ENCODE assay signal across 36 mouse cellular contexts in genomic region chr12:13825899-13826298, GRCm38 (mm10).
"Had no signal": no experiment of that assay in that cellular context is flagged by ENCODE, and none has a peak within 500 bp of the region (broad histone marks: within the 10 kb centered on the region; RNA-seq: fewer than 3 reads in every experiment).

No protein-coding gene starts in this region.

- H3K27me3 ChIP-seq: heart, embryonic 12.5 days; heart, embryonic 13.5 days; heart, embryonic 15.5 days; hindbrain, embryonic 12.5 days; hindbrain, embryonic 13.5 days; hindbrain, embryonic 15.5 days; intestine, embryonic 15.5 days; kidney, embryonic 15.5 days had no signal

- ATAC-seq: hindbrain, embryonic 16.5 days; hindbrain, postnatal 0 days; inflammation-experienced regulatory T-cells, adult 6 months; intestine, embryonic 15.5 days; intestine, embryonic 16.5 days; intestine, postnatal 0 days had no signal

- H3K9ac ChIP-seq: heart, embryonic 12.5 days; heart, embryonic 13.5 days; heart, embryonic 15.5 days; hindbrain, embryonic 12.5 days; hindbrain, embryonic 13.5 days; hindbrain, embryonic 14.5 days; hindbrain, embryonic 15.5 days; intestine, embryonic 15.5 days; kidney, embryonic 15.5 days had no signal

- H3K36me3 ChIP-seq: heart, embryonic 10.5 days; heart, embryonic 12.5 days; heart, embryonic 13.5 days; heart, embryonic 15.5 days; hindbrain, embryonic 10.5 days; hindbrain, embryonic 12.5 days; hindbrain, embryonic 13.5 days; hindbrain, embryonic 15.5 days; intestine, embryonic 15.5 days; kidney, embryonic 15.5 days had no signal

- H3K4me2 ChIP-seq: heart, embryonic 11.5 days; heart, embryonic 12.5 days; heart, embryonic 13.5 days; heart, embryonic 15.5 days; hindbrain, embryonic 12.5 days; hindbrain, embryonic 13.5 days; hindbrain, embryonic 14.5 days; hindbrain, embryonic 15.5 days; intestine, embryonic 15.5 days; kidney, embryonic 15.5 days had no signal

- H3K9me3 ChIP-seq: heart, embryonic 10.5 days; heart, embryonic 12.5 days; heart, embryonic 13.5 days; heart, embryonic 15.5 days; hindbrain, embryonic 10.5 days; hindbrain, embryonic 12.5 days; hindbrain, embryonic 13.5 days; hindbrain, embryonic 15.5 days; intestine, embryonic 15.5 days; kidney, embryonic 15.5 days had no signal

- H3K27ac ChIP-seq: heart, embryonic 10.5 days; heart, embryonic 13.5 days; heart, embryonic 15.5 days; hindbrain, embryonic 10.5 days; hindbrain, embryonic 12.5 days; hindbrain, embryonic 13.5 days; hindbrain, embryonic 14.5 days; hindbrain, embryonic 15.5 days; hindbrain, postnatal 0 days; intestine, embryonic 15.5 days; kidney, embryonic 15.5 days; kidney, postnatal 0 days; layer of hippocampus, adult 2 months; left cerebral cortex, adult 2 months had no signal

- DNase-seq: heart, postnatal 10 days; heart, postnatal 14 days; heart, postnatal 36 days; heart, postnatal 4 days; kidney, adult 11 months; kidney, adult 18-20 months; kidney, adult 2 months; kidney, adult 8-10 months; kidney, adult 9 months; kidney, postnatal 10 days; kidney, postnatal 14 days; kidney, postnatal 25 days; kidney, postnatal 36 days; kidney, postnatal 4 days; layer of hippocampus, adult 9-11 months; layer of hippocampus, postnatal 36 days had no signal

- H3K4me1 ChIP-seq: heart, embryonic 10.5 days; heart, embryonic 12.5 days; heart, embryonic 13.5 days; heart, embryonic 15.5 days; hindbrain, embryonic 10.5 days; hindbrain, embryonic 12.5 days; hindbrain, embryonic 13.5 days; hindbrain, embryonic 15.5 days; intestine, embryonic 15.5 days; kidney, embryonic 15.5 days had no signal

- H3K4me3 ChIP-seq: heart, embryonic 10.5 days; heart, embryonic 12.5 days; heart, embryonic 13.5 days; heart, embryonic 15.5 days; hindbrain, embryonic 10.5 days; hindbrain, embryonic 12.5 days; hindbrain, embryonic 13.5 days; hindbrain, embryonic 15.5 days; intestine, embryonic 15.5 days; kidney, embryonic 15.5 days; layer of hippocampus, adult 2 months; left cerebral cortex, adult 2 months had no signal
